Mouse (Mus musculus) right cerebral cortex, postnatal 4 days (tissue): ENCODE measurements at regions not wholly inside any gene's neighbourhood (a gene's known extent, or its start where the extent isn't known, plus 50 kb on each side); places are given as distances from the start of the nearest gene placed in this dataset.

Experiments used
- DNase-seq: peaks from one replicate; pipeline ENCODE4 v3.0.0-alpha.2; 2022

DNA sequence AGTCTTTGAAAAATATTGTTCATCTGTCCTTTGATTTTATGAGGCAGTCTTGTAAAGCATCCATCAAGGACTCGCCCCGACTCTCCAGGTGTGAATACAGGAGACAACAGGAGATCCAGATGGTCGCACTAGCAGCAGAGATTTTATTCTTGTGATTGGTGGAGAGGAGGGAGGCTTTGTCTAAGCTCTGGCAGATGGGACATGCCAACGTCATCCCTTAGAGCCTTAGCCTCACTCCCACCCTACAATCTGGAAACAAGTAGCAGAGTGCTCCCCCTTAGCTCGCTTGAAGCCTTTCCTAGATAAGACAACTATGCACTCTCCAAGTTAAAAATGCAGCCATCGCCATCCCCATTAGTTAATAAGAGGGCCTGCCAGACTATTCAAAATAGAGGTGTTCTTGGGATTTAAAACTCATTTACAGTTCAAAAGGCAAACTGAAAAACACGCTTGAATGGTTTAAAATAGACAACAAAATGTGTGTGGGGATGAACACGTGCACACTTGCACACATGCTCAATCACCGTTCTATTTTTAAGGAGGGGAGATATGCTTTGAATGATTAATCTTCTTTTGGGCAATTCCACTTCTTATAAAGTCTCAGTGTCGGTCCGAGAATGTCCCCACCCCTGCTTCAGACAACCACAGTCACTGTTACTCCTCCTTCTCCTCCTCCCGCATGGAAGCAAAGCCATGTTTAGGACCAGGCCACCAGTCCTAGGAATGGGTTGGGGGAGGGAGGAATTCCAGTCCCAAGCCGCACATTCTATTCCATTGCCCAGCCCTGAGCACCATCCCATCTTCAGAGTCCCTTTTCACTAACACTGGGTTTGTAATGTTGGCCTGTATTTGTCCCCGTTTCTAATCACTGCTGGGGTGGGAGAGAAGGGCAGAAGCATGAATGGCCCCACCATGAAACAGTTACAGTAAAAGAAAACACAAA, 61.5 kb upstream of the Egln3 start:
- DNase-seq, result no peak

GRCm38 (mm10) chr12:54264418-54264733, 60.7 kb upstream of the Egln3 start:
- no peak for DNase-seq

DNA sequence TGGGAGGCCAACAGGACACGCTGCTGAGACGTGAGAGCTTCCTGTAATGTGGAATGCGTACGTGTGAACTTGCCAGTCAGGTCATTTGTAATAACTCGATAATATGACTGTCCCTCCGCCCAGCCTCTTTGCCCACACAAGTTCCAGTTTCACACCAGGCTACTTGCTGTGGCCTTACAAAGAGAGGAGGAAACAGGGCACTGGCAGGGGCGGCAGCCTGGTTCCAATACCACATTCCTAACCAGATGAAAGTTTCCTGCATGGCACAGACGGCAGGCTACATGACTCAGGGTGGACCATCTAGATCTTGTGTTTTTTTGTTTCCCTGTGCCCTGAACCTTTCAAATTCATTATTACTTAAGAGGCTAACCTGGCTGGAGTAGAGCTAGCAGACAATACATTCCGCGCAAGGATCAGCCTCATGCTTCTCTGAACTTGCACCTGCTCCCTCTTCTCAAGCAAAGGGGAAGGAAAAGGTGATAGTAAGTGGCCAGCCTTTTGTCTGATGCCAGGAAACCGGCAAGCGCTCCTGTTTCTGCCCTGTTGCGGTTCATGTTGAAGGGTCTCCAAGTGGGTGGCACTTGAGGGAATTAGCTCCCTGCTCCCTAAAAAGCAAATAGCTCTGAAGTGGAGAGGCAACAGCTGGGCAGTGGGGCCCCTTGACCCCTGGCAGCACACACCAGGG, 60.2 kb upstream of the Egln3 start:
- no peak for DNase-seq

DNA sequence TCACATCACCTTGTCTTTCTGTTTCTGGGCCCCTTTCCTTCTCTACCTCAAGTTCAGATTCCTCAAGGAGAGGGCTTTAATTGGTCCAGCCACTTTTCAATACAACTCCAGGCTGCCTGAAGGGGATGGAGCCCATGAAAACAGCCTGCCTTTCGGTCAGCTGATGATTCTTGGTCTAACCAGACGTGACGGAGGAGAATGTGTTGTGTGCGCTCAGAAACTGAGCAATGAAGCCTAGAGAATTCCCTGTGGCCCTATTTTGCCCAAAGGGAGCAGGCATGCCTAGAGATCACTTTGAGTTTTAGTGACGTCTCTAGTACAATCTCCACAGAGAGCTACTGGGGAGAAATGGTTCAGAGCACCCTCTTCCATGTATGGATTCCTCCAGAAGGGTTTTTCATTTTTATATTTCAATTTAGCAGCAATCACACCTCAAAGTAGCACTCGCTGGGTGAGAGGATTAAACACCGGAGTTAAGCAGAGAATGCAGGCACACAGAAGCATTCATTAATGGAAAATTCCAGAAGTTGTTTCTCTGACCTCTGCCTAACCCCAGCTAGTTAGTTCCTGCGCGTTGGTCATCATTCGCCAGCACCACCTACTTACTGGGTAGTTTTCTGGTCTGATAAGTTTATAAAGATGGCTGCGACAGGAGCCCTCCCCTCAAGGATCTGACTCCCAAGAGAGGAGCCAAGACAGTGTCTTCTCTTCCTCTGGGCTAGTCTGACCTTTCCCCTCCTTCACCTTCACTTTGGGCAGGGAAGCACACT, 58.8 kb upstream of the Egln3 start:
- no peak for DNase-seq

DNA sequence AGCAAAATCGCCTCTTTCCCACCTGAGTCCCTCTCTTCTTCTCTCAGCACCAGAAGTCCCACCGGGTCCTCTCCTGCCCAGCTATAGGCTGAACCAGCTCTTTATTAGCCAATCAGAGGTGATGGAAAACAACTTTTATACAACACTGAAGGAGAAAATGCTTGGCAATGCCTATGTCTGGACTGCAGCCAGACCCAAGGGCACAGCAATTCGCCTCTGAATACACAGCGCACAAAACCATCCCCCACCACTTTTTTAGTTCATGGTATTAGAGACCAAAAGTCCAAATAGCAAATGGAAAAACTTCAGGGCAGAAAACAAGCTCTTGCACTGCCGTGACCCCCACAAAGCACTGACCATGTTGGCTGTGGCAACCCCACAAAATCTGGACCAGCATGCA, 57.8 kb upstream of the Egln3 start:
- DNase-seq, result no peak

DNA sequence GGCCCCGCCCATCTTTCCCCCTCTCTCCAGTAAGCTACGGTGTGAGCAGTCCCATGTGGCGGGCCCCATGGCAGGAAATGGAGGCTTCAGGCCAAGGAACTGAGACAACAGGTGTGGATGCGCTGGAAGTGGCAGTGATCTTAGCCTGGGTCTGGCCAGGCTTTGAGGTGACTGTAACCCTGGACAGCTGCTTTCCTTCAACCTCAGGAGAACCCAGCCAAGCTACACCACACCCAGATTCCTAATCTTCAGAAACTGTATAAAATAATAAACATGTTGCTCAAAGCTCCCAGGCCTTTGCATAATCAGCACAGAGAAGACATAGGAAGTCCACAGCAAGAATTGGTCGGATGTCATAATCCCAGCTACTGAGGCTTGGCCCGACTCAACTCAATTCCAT, 56.8 kb upstream of the Egln3 start:
- no peak for DNase-seq

GRCm38 (mm10) chr12:54257776-54258433, 54.2 kb upstream of the Egln3 start:
- DNase-seq, result no peak

GRCm38 (mm10) chr12:54256506-54257128, 53.0 kb upstream of the Egln3 start:
- DNase-seq, result no peak
